Mouse (Mus musculus) intestine, embryonic 16.5 days (tissue): ENCODE measurements around the gene Gm21866. TPM values are rescaled to one million over a fixed set of nuclear protein-coding genes. Genes with fewer than 3 reads are reported as not detected.
"Not testable (repeated sequence)": the region's sequence is repeated elsewhere in the genome, so short reads cannot be mapped to it uniquely, and the experiment has no call there.

Experiments
- ATAC-seq: fragments of 200-750 bp; cut with Nextera tagmentation; 2 replicates; pipeline ENCODE4 v1.8.0; 2017; ENCODE audit warnings: moderate TSS enrichment, moderate library complexity
- H3K27ac ChIP-seq: fragments of 300-500 bp; sonication (generic); 2 replicates; pipeline ENCODE4 v1.5.1; 2014; ENCODE audit warnings: mild to moderate bottlenecking, low read length
- H3K27me3 ChIP-seq: fragments of 300-500 bp; sonication (generic); replicated peaks from 2 replicates; pipeline ENCODE4 v1.6.1; 2014; ENCODE audit warnings: low read length, control low read depth, mixed read lengths; ENCODE audit not compliant: control insufficient read depth, insufficient read depth
- H3K36me3 ChIP-seq: fragments of 300-500 bp; sonication (generic); 2 replicates; pipeline ENCODE4 v1.6.1; 2014; ENCODE audit warnings: low read length, control low read depth; ENCODE audit not compliant: control insufficient read depth, insufficient read depth
- H3K4me1 ChIP-seq: fragments of 300-500 bp; sonication (generic); 2 replicates; pipeline ENCODE4 v1.6.1; 2014; ENCODE audit warnings: low read length, control low read depth, mixed read lengths; ENCODE audit not compliant: control insufficient read depth, insufficient read depth
- H3K4me2 ChIP-seq: fragments of 300-500 bp; sonication (generic); 2 replicates; pipeline ENCODE4 v1.6.1; 2014; ENCODE audit warnings: low read depth, low read length, control low read depth
- H3K4me3 ChIP-seq: fragments of 300-500 bp; sonication (generic); 2 replicates; pipeline ENCODE4 v1.5.1; 2014; ENCODE audit warnings: mild to moderate bottlenecking, low read length
- H3K9ac ChIP-seq: fragments of 300-500 bp; sonication (generic); 2 replicates; pipeline ENCODE4 v1.6.1; 2014; ENCODE audit warnings: low read depth, low read length
- H3K9me3 ChIP-seq: fragments of 300-500 bp; sonication (generic); 2 replicates; pipeline ENCODE4 v1.6.1; 2016; ENCODE audit warnings: low read length, control low read depth; ENCODE audit not compliant: control insufficient read depth
- WGBS: fragments of 180-500 bp; shearing (Covaris S2); extraction: QIAGEN DNeasy Blood & Tissue Kit; methylation state at CpG from one replicate; pipeline ENCODE4 v1.1.7; 2014; 5-methylcytosine and 5-hydroxymethylcytosine counted together
- polyA plus RNA-seq: library from polyadenylated mRNA; unstranded; fragments of >200 nt; fragmentation: Nextera tagmentation; extraction: Ambion mirVana; gene quantifications from 2 replicates; pipeline ENCODE4 v1.2.1, GENCODE M21; 2015

Gm21866 gene
- polyA plus RNA-seq: not detected in 2 replicates

DNA sequence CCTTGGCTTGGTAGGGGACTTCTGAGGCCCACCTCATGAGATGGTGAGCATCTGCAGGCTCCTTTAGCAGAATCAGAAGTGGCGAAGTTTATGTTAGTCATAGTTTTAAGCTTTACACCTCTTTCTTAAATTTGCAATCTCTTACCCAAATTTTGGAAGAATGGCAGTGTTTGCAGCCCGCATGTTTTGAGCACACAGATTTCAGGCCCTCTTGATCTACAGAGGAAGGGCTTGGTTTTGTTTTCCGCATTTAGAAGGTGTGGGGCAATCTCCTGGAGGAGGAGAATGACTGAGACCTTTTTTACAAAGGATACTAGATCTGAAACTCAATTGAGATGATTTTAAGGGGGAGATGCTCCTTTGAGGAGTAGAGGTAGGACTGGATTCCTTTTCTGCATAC, at the start of gene Gm21866:
Gene Gm21866, minus strand, starts transcription at position 101 of the 400 bp plus-strand sequence.
- H3K27me3 ChIP-seq, ATAC-seq, H3K9me3 ChIP-seq, H3K4me1 ChIP-seq, H3K36me3 ChIP-seq, H3K4me3 ChIP-seq, H3K27ac ChIP-seq, H3K4me2 ChIP-seq, H3K9ac ChIP-seq: not testable (repeated sequence)
- 60% methylated on average over 1 of the region's 3 CpGs for WGBS

DNA sequence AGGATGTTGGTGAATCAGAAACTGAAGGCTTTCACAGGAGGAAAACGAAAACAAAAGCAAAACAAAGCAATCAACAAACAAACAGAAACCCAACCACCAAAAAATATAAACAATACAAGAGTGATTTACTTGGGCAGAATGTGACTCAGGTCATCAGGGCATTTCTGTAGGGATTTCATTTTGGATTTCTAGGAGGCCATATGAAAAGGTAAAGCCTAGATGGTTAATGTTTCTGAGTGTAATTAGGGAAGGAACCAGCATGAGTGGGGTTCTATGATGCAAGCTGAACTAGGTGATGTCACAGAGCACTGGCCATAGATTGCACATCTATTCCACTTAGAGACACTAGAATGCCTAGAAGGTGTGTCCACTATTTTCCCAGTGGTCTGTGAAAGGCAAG, 28.3 kb upstream of the Gm21866 start, which contains the start of gene Gm20773:
Gene Gm20773, plus strand, starts transcription at position 301 of the 400 bp plus-strand sequence.
- not testable (repeated sequence) for ATAC-seq, H3K36me3 ChIP-seq, H3K27ac ChIP-seq, H3K9ac ChIP-seq, H3K4me1 ChIP-seq, H3K4me2 ChIP-seq, H3K27me3 ChIP-seq, H3K4me3 ChIP-seq, H3K9me3 ChIP-seq
- WGBS: no CpG with 5 or more reads among the region's 1 CpGs

Other genes with a start within 250 kb of the Gm21866 start
- not detected in 2 replicates for gene Gm21828, start 241.7 kb downstream of the Gm21866 start, polyA plus RNA-seq
- gene Gm21440, start 213.2 kb downstream of the Gm21866 start, polyA plus RNA-seq: not detected in 2 replicates
- not detected in 2 replicates for gene Gm21454, start 213.1 kb downstream of the Gm21866 start, polyA plus RNA-seq
- not detected in 2 replicates for gene Gm21725, start 116.5 kb downstream of the Gm21866 start, polyA plus RNA-seq
- gene Gm20773, start 28.4 kb upstream of the Gm21866 start, polyA plus RNA-seq: not detected in 2 replicates